Mouse (Mus musculus): ENCODE measurements around the gene Tnfrsf25.
A peak's percentile ranks its signal among the peaks of the same experiment; 100 is the strongest.

Gene Tnfrsf25

DNA sequence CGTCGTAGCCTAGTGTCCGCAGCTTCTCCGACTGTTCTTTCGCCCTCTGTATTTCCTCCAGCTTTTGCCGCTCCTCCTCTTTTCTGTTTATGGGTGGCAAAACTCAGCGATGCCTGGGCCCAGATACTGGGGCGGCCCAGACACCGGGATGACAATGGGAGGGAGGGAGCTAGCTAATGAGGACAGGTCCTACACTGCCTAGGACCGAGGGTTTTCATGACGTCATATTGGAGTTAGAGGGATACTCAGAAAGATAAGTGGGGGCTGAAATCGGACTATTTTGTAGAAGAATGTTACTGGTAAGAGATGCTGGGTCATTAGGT lies 5.4 kb downstream of the Tnfrsf25 start:
- DNase-seq (ENCODE audit: low spot score) = no peak

- no peak for DNase-seq (ENCODE audit: low spot score)
These were observed 8.7 kb downstream of the Tnfrsf25 start for GRCm38 (mm10) chr4:152124361-152124961.

DNA sequence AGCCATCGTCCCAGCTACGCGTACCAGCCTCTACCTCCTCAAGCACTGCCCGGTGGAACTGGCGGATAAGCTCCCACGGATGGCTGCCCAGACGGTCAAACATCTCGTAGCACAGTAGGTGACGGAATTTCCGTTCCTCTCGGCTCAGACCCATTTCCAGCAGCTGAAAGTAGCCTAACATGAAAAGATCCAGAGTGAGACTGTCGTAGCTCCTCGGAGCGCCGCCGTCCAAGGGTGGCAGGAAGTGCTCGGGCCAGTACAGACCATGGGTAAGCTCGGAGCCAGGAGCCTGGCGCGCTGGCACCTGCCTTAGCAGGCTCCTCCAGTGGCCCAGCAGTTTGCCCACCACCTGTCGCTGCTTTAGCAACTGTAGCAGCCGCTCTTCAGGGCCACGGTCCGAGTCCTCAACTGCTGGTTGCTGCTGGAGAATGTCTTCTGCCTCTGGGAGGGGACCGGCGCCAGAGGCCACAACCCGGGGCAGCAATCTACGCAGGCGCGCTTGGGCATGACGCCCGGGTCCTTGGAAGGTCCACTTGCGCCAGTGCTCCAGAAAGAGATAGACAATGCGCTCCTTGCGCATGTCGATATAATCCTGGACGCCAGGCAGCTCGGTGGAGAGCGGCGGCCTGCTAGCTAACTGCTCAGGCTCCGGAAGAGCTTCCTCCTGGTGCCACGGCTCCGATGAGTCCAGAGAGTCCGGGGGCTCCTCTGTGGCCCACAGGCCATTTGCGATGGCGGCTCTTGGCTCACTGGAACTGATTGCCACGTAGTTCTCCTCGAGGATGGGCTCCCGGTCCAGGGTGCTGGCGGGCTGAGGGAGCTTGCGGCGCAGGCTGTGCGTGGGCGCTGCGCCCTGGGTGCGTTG lies 9.7 kb downstream of the Tnfrsf25 start:
- DNase-seq (ENCODE audit: low spot score) = no peak

DNA sequence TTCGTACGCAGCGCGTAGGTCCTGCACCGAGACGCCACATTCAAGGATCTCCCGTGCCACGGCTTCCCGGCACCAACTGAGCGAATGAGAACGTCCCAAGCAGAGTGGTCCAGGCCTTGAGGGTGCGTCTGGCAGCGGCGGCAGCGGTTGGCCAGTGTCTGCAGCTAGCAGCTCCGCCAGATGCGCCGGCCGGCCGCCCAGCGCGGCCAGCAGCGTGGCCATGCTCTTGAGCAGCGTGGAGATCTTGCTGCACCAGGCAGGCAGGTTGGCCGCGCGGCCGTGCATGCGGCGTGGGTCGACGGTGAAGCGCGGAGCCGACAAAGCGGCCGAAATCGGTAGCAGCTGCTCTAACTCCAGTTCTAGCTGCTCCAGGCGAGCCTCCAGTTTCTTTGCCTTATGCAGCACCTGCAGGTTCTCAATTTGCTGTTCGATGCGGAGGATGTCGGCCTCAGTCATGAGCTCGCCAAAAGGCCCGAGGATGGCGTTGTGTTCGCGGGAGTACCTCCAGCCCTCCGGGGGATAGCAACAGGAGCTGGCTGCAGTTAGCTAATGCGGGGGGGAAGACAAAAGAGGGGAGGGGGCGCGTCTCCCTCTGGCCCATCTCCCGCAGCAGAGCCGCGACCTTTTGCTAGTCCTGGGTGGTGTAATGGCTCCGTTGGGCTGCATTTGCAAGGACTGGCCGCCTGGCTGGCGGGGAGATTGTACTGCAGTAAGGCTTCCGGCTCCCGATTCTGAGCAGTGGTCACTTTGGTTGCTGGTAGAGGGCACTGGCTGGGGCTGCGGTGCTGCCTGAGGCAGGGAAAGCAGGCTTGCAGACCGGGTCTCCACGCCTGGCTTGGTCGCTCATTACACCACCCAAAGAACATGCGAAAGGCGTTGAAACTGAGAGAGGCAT lies 10.5 kb downstream of the Tnfrsf25 start:
- DNase-seq (ENCODE audit: low spot score) = no peak

DNA sequence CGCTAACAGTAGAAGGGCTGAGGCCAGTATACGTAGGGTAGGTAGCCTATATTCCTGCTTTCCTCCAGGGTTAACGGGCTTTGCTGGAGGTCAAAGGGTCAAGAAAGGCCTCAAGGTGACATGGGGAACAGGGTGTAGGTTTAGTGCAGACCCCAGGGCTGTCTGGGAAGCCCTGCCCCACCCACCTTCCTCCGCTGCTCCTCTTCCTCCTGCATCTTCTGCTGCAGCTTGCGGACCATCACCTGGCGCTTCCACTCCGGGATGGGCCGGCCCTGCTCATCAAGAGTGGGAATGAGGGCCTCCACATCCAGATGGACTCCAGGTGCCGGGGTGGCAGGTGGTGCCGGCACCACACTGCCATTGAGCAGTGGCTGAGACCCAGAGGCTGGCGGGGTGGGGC lies 12.2 kb downstream of the Tnfrsf25 start:
- no peak for DNase-seq (ENCODE audit: low spot score)

DNA sequence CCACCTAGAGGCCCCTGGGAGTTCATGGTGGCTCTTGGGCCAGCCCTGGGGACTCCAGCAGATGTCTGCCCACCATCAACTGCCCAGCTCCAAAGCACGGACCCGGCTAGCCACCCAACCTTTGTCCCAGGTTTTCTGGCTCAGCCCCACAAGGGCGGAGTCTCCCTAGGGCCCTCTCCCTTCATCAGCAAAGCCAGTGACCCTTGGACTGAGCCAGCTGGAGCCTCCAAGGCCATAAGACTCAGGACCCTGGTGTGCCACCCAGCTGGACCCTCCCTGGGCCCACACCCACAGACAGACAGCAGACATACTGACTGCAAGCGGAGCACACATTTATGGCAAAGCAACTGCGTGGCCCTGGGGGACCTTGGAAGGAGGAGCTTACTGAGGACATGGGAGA lies 13.1 kb downstream of the Tnfrsf25 start:
- DNase-seq (ENCODE audit: low spot score) = no peak

DNA sequence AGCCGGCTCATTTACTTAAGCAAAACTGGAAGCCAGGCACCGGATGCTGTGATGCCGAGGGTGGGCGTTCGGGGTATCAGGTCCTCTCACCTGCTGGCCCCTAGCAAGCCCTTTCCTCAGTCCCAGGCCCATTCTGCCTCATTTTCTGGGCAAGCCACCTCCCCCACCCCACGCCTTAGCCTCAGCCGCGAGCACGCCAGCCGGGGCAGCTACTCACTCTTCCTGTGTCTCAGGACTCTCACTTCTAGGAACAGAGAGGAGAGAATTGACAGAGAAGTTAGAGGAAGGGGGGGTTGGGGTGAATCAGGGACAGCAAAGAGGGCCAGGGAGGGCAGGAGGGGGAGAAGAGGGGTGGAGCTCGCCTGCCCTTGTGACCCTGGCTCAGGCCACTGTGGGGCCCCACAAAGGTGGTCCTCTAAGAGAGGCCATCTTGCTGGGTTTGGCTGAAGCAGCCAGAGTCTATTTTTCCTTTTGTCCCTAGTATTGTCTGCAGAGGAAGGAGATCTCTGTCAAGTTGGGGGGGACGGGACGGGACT lies 13.7 kb downstream of the Tnfrsf25 start:
- DNase-seq (ENCODE audit: low spot score) = no peak

DNA sequence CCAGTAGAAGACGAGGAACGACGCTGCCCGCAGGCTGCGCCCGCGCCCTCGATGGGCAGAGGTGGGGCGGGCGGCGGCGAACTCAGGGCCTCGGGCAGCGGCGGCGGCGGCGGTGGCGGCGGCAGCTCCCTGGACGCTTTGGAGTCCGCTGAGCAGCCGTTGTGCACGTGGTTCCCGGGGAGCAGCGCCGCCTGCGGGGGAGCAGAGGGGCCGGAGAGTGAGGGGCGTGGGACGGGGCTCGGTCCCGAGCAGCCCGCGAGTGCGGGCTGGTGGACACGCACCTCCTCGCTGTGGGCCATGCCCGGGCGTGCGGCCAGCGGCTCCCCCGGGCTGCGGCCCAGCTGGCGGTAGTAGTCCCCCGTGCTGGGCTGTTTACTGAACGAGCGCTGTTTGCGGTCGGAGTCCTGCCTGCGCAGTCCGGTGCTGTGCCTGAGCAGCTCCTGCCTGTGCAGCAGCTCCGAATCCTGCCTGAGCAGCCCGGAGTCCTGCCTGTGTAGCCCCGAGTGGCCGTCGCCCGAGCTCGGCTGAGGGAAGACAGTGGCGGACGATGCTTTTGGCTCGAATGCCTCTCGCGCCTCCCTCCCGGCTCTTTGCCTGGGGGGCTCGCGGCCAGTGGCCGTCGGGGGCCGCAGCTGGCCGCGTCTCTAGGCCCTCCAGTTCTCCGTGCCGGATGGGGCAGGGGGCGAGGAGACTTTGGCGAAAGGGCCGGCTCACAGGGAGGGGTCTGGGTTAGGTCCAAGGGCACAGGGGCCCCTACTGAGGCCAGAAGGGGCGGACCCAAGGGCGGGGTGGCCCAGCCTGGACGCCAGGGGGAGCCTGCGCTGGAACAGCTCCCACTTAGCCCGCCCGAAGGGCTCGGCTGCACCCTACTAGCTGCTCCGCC lies 15.3 kb downstream of the Tnfrsf25 start:
- peak; percentile 62 for DNase-seq (ENCODE audit: low spot score)

- no peak for DNase-seq (ENCODE audit: low spot score)
These were observed 16.4 kb downstream of the Tnfrsf25 start for GRCm38 (mm10) chr4:152131809-152132771.

DNA sequence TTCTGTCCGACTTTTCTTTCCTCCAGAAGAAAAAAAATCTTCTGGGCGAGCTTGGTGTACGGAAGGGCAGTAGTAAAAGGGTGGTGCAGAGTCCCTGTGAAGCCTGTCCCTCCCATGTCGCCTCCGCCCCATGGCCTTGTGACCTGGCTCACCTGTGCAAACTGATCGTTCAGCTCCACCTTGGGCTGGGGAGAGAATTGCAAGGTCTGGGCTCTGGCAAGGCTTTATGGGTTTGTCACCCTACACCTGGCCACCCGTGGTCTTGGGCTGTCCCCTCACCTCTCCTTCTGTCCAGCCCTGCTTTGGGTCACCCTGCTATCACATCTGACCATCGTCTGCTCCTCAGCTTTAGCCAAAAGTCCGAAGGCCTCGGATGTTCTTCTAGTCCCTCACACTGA lies 17.0 kb downstream of the Tnfrsf25 start:
- no peak for DNase-seq (ENCODE audit: low spot score)

DNA sequence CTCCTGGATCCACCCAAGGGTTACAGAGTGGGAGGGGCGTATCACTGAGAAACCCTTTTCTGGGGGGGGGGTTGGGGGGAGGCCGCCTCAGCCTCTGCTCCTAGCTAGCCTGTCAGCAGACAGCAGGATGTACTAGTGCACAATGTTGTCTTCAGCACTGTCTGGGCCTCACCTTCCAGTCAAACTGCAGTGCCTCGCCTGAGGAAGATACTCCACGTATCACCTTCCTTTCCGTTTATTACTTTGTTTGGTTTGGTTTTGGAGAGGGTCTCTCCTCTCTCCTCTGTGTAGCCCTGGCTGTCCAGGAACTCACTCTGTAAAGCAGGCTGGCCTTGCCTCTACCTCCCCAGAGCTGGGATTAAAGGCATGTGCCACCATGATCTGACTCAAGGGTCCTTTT lies 17.5 kb downstream of the Tnfrsf25 start:
- DNase-seq (ENCODE audit: low spot score) = no peak

DNA sequence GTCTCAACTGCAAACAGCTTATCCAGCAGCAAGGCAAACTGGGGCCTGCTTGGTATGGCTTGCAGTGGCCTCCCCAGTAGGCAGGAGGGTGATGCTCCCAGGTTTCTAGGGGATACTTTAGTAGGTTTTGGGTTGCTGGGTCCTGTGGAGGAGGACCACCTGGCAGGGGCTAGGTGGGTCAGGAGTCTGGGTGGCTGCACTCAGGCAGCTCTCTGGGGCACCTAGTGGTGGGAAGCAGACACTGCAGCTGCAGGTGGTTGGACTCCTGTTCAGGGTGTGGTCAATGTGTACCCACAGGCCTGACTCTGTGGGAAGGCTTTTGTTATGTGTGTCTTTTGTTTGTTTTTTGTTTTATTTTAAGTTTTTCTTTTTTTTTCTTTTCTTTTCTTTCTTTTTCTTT lies 18.8 kb downstream of the Tnfrsf25 start:
- DNase-seq (ENCODE audit: low spot score) = peak; percentile 62

DNA sequence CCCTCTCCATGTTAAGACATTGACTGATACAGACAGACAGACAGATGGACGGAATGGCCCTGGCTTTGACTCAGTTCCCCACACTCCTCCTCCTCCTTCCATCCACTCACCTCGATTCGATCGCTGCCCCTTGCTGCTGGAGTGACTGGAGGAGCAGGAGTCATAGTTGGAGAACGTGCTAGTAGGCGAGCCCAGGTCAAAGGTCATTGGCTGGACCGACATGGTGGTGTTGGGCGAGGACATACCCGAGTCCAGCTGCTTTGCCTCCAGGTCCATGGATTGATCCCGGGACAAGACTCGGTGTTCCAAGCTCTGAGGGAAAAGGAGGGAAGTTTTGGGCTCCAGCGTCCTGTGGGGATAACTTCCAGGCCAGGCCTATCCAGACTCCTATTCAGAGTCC lies 19.6 kb downstream of the Tnfrsf25 start:
- DNase-seq (ENCODE audit: low spot score) = no peak

DNA sequence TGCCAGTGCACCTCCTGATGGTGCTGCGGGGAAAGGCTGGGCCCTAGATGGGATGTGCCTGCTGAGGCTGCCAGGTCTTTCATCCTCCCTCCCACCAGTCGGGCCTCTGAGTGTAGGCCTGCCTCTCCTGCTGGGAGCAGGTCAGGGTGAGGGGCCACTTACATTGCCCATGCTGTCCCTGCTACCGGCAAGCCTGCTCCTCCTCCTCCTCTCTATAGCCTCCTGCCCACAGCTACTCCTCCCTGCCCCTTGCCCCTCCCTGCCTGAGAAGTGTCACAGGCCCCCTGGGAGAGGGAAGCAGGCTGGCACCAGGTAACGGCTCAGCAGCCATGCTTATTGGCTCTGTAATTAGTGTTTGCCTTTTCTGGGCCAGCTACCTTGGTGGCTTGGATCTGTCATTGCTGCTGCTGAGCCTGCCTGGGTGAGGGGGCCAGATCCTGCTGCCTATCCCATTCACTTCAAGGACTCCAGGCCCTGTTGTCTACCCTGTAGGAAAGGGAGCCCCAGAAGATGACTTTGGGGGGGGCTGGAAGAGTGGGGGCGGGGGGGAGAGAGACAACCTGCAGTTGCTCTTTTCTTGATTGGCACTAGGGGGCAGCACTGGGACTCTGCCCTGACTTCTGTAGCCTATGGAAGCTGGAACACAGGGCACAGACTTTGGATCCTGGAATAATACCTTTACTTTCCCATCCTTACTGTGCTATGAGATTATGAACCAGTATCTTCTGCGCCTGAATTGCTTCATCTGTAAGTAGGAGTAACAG lies 20.6 kb downstream of the Tnfrsf25 start:
- no peak for DNase-seq (ENCODE audit: low spot score)

DNA sequence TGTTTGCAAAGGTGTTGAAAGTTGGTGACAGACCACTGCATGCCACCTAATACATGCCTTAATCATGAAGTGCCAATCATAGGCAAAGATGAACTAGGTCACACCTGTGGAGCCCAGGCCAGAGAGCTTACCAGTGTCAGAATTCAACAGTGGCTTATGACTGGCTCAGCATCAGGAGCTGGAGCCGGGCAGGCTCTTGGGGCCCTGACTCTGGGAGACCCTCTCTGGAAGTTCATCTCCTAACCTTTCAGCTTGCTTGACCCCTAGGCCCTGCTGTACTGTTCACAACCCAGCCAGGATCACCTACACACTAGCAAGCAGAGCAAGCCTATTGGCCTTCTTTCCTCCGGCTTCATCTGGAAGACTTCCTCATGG lies 21.1 kb downstream of the Tnfrsf25 start:
- DNase-seq (ENCODE audit: low spot score) = no peak

GRCm38 (mm10) chr4:152138497-152139260 lies 22.9 kb downstream of the Tnfrsf25 start:
- peak; percentile 90 for DNase-seq (ENCODE audit: low spot score)

DNA sequence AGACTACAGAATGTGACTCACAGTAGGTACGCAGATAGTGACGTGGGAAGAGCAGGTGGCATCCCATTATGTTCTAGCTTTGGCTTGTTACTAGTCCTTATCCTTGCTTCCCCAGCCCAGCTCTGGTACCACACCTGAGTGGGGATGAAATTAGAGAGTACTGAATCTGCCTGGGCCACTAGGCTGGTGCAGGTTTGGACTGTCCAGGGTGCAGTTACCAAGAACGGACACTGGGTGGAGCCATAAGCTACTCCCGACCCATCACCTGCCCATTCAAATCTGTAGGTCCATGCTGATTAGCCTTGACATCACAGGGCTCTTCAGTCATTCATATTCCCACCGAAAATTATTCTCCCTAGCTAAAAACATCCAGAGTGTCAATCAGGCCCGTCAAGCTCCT lies 24.7 kb downstream of the Tnfrsf25 start:
- peak; percentile 61 for DNase-seq (ENCODE audit: low spot score)

DNA sequence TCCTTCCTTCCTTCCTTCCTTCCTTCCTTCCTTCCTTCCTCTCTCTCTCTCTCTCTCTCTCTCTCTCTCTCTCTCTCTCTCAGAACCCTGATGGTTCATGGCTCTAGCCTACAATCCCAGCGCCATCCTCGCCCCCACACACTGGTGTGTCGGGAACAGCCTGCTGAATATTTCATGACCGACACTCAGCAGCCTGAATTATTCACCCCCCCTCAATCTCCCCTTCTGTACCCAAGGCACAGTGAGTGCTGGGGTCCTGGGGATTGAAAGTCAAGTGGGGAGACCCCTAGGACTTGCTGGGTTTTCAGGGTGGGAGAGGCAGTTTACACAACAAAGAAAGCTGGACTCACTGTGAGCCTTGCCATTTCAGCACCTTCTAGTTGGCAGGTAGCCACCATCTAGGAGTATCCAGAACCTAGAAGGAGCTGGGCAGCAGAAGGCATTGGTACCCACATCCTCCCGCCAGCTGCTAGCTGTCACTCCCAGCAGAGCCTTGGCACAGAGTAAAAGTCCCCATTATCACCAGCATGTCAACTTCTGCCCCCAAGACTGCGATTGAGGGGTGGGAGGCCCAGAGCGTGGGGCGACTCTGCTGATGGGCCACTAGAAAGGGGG lies 25.9 kb downstream of the Tnfrsf25 start:
- DNase-seq (ENCODE audit: low spot score) = no peak

All from urinary bladder, postnatal 14 days (tissue).